Mouse (Mus musculus) regulatory T cell (primary cell): ENCODE results near the gene Neil3.

Experiments used
- in situ Hi-C: fragments of 300-600 bp; cut with MboI, MseI; formaldehyde crosslinking; loops from one replicate; pipeline ENCODE4 v1.15.1; 2025; ENCODE audit warnings: high pct_unique_total_duplicates

The Neil3 gene

GRCm38 (mm10) chr8:53539585-53539984 is 99.3 kb downstream of the Neil3 start:
- in situ Hi-C loops = loop anchor here (25.0 kb wide), 1 partner anchor 1148 kb away; no protein-coding TSS in a partner anchor

DNA sequence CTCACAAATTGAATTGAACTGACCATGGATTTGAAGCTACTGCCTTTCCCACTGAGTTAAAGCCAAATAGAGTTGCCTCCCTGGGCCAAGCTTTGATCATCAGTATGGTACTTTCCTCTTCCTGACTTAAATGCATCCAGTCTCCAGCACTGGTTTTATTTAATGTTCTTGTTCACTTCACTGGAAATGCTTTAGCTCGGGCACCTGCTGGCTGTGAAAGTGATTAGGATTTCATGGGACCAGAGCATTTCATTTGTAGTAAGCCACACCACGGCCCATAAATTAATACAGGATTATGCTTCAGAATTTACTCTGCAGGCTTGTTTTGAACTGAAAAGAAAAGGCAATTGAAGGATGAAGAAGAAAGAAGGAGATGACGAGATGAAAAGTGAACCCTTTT is 100.8 kb downstream of the Neil3 start:
- in situ Hi-C loops = loop anchor here (25.0 kb wide), 1 partner anchor 1149 kb away; no protein-coding TSS in a partner anchor
